In genomic region chr13:91157429-91157828, GRCm38 (mm10) we compare ENCODE assay signal across 20 mouse cellular contexts.
"Had no signal": no experiment of that assay in that cellular context is flagged by ENCODE, and none has a peak within 500 bp of the region (broad histone marks: within the 10 kb centered on the region; RNA-seq: fewer than 3 reads in every experiment).

No protein-coding gene starts in this region.

- H3K4me2 ChIP-seq: lung, embryonic 14.5 days; midbrain, embryonic 12.5 days; neural tube, embryonic 13.5 days; neural tube, embryonic 15.5 days; stomach, embryonic 15.5 days had no signal

- ATAC-seq: midbrain, embryonic 16.5 days had no signal

- H3K9me3 ChIP-seq: midbrain, embryonic 10.5 days; midbrain, embryonic 12.5 days; neural tube, embryonic 13.5 days; neural tube, embryonic 15.5 days; stomach, embryonic 15.5 days had no signal

- H3K27me3 ChIP-seq: midbrain, embryonic 12.5 days; neural tube, embryonic 13.5 days; neural tube, embryonic 15.5 days; stomach, embryonic 15.5 days had no signal

- H3K27ac ChIP-seq: midbrain, embryonic 10.5 days; midbrain, embryonic 12.5 days; neural tube, embryonic 13.5 days; neural tube, embryonic 15.5 days; stomach, embryonic 15.5 days; stomach, postnatal 0 days had no signal

- H3K9ac ChIP-seq: lung, embryonic 14.5 days; midbrain, embryonic 12.5 days; neural tube, embryonic 13.5 days; neural tube, embryonic 15.5 days; stomach, embryonic 15.5 days had no signal

- H3K36me3 ChIP-seq: midbrain, embryonic 10.5 days; midbrain, embryonic 12.5 days; neural tube, embryonic 13.5 days; neural tube, embryonic 15.5 days; stomach, embryonic 15.5 days had no signal

- H3K4me3 ChIP-seq: midbrain, embryonic 10.5 days; midbrain, embryonic 12.5 days; myocyte; neural tube, embryonic 13.5 days; neural tube, embryonic 15.5 days; stomach, embryonic 15.5 days had no signal

- DNase-seq: lung, adult 18-20 months; lung, embryonic 14.5 days; lung, postnatal 10 days; lung, postnatal 4 days; midbrain, embryonic 14.5 days; retina, postnatal 1 day; right cerebral cortex, adult 18-20 months; right cerebral cortex, postnatal 25 days; right cerebral cortex, postnatal 4 days; thymus, adult 2 months; thymus, postnatal 25 days; thymus, postnatal 4 days had no signal

- H3K4me1 ChIP-seq: midbrain, embryonic 12.5 days; neural tube, embryonic 13.5 days; stomach, embryonic 15.5 days had no signal
